Comparison of ENCODE assay signal across 12 mouse cellular contexts in the genomic region with DNA sequence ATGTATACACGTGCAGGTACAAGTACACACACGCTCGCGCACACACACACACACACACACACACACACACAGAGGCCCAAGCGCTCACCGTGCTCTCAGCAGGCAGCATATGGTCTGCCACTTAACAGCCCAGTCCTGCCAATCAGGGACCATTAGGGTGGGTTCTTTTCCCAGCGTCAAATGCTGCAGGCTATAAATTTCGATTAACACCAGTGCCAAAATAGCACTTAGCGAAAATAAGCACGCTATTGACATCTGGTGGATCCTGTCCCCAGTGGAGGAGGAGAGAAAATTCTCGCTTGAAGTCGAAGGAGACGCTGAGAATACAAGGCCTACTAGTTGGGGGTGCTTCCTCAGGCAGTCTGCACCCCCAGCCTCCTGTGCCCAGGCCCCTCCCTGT. TPM values are rescaled to one million over a fixed set of nuclear protein-coding genes. Genes with fewer than 3 reads are reported as not detected.
A peak's percentile ranks its signal among the peaks of the same experiment; 100 is the strongest.
DNase-seq lines count a peak whose midpoint lies in the region; ATAC-seq and TF ChIP-seq lines count a peak whose summit lies in the region.
"Had no signal": no experiment of that assay in that cellular context is flagged by ENCODE, and none has a peak within 500 bp of the region (broad histone marks: within the 10 kb centered on the region; RNA-seq: fewer than 3 reads in every experiment).

No protein-coding gene starts in this region.

- peak; percentile 66 for TF ChIP-seq CTCF in forebrain, postnatal 0 days (IDR thresholded peaks at IDR 0.05; ENCODE audit: low read depth)

- no peaks in the 10 kb centered on the region for H3K9me3 ChIP-seq in forebrain, postnatal 0 days (ENCODE audit: low read length)
- H3K9me3 ChIP-seq in limb, embryonic 14.5 days (ENCODE audit: control insufficient read depth, low read length): no peaks in the 10 kb centered on the region
- H3K9me3 ChIP-seq: liver, embryonic 15.5 days had no signal

- H3K4me3 ChIP-seq in forebrain, postnatal 0 days (ENCODE audit: low read depth, low read length): no peak overlapping the region
- no peak overlapping the region for H3K4me3 ChIP-seq in limb, embryonic 14.5 days (replicated peaks; ENCODE audit: low read length)
- H3K4me3 ChIP-seq: liver, embryonic 15.5 days had no signal

- no peak for TF ChIP-seq POLR2A in limb, embryonic 14.5 days (IDR thresholded peaks at IDR 0.05; ENCODE audit: borderline replicate concordance, extremely low read depth, insufficient read depth, insufficient read length)

- H3K4me1 ChIP-seq in forebrain, postnatal 0 days (ENCODE audit: insufficient read depth): no peaks in the 10 kb centered on the region; the same call in 1 of the 2 replicates
- H3K4me1 ChIP-seq in limb, embryonic 14.5 days (ENCODE audit: control insufficient read depth, insufficient read depth, low read length): peaks cover 7% of the 10 kb centered on the region; the same call in 1 of the 2 replicates
- H3K4me1 ChIP-seq: liver, embryonic 15.5 days had no signal

- WGBS in forebrain, postnatal 0 days: 31% methylated on average over 13 of the region's 13 CpGs
- 29% methylated on average over 13 of the region's 13 CpGs for WGBS in limb, embryonic 14.5 days

- H3K9ac ChIP-seq in forebrain, postnatal 0 days: no peak overlapping the region
- no peak overlapping the region for H3K9ac ChIP-seq in limb, embryonic 14.5 days (ENCODE audit: low read depth, low read length, severe bottlenecking)
- H3K9ac ChIP-seq: liver, embryonic 15.5 days had no signal

- ATAC-seq in forebrain, postnatal 0 days: peak; percentile 78
- peak; percentile 55; the same call in 1 of the 2 replicates for ATAC-seq in limb, embryonic 14.5 days (ENCODE audit: low FRiP score, low read depth)

- H3K27me3 ChIP-seq in forebrain, postnatal 0 days (ENCODE audit: insufficient read depth, low read length): no peaks in the 10 kb centered on the region
- H3K27me3 ChIP-seq in limb, embryonic 14.5 days (ENCODE audit: control insufficient read depth, insufficient read depth, low read length): no peaks in the 10 kb centered on the region
- H3K27me3 ChIP-seq: liver, embryonic 15.5 days had no signal

- DNase-seq in retina, postnatal 1 day: peak; percentile 63
- DNase-seq in retina, embryonic 14.5 days (ENCODE audit: low spot score): no peak
- peak; percentile 76 for DNase-seq in forebrain, postnatal 0 days
- DNase-seq in limb, embryonic 14.5 days (ENCODE audit: low spot score): peak; percentile 46
- no peak for DNase-seq in adrenal gland, adult 2 months
- no peak for DNase-seq in lung, postnatal 36 days
- no peak for DNase-seq in heart, adult 11 months
- DNase-seq: adrenal gland, postnatal 25 days; cerebellum, postnatal 14 days; gastrocnemius, postnatal 10 days; thymus, postnatal 25 days had no signal

- no peak overlapping the region for H3K4me2 ChIP-seq in forebrain, postnatal 0 days (ENCODE audit: low read depth)
- no peak overlapping the region for H3K4me2 ChIP-seq in limb, embryonic 14.5 days (replicated peaks; ENCODE audit: low read depth, low read length, severe bottlenecking)
- H3K4me2 ChIP-seq: liver, embryonic 15.5 days had no signal

- peaks cover 25% of the 10 kb centered on the region for H3K36me3 ChIP-seq in forebrain, postnatal 0 days (ENCODE audit: insufficient read depth)
- H3K36me3 ChIP-seq in limb, embryonic 14.5 days (ENCODE audit: control insufficient read depth, insufficient read depth, low read length): peaks cover 29% of the 10 kb centered on the region

- H3K27ac ChIP-seq in forebrain, postnatal 0 days (ENCODE audit: low read depth, low read length): peak overlapping the region; percentile 71
- H3K27ac ChIP-seq in limb, embryonic 14.5 days (replicated peaks; ENCODE audit: low read depth, low read length): peak overlapping the region; percentile 1; the same call in 1 of the 2 replicates
- H3K27ac ChIP-seq: liver, embryonic 15.5 days had no signal

RNA-seq across cellular contexts. Expression of a gene that starts 25.8 kb away (rescaled TPM):
- total RNA-seq in forebrain, postnatal 0 days (2014; rRNA removed): 24.9 and 38.0 TPM in 2 replicates
- polyA plus RNA-seq in forebrain, postnatal 0 days (2015; fragmentation: Nextera tagmentation; extraction: Ambion mirVana): 14.9 and 27.0 TPM in 2 replicates
- polyA plus RNA-seq in limb, embryonic 14.5 days (2012; rRNA removed): 12.5 and 21.1 TPM in 2 replicates
- polyA plus RNA-seq in limb, embryonic 14.5 days (2014; fragmentation: Nextera tagmentation; extraction: Ambion mirVana): 9.4 and 10.2 TPM in 2 replicates
- total RNA-seq in adrenal gland, adult 2 months (2021): 10 to 100 TPM in 1 of 2 experiments, 1 to 10 TPM in 1; 9.6 to 11.4 TPM
- 42.3 and 44.3 TPM in 2 replicates for polyA plus RNA-seq in adrenal gland, adult 2 months (2012; rRNA removed)

RNA-seq across cellular contexts. Expression of a gene that starts 37.1 kb away (rescaled TPM):
- total RNA-seq in forebrain, postnatal 0 days (2014; rRNA removed): 5,288 and 5,744 TPM in 2 replicates
- 19,349 and 21,354 TPM in 2 replicates for polyA plus RNA-seq in forebrain, postnatal 0 days (2015; fragmentation: Nextera tagmentation; extraction: Ambion mirVana)
- polyA plus RNA-seq in limb, embryonic 14.5 days (2012; rRNA removed): 2,733 and 3,354 TPM in 2 replicates
- 14,101 and 14,367 TPM in 2 replicates for polyA plus RNA-seq in limb, embryonic 14.5 days (2014; fragmentation: Nextera tagmentation; extraction: Ambion mirVana)
- 1,000 to 10,000 TPM; 3,681 to 3,786 TPM for total RNA-seq in adrenal gland, adult 2 months (2021)
- 3,805 and 4,221 TPM in 2 replicates for polyA plus RNA-seq in adrenal gland, adult 2 months (2012; rRNA removed)

RNA-seq across cellular contexts. Expression of a gene that starts 52.0 kb away (rescaled TPM):
- total RNA-seq in forebrain, postnatal 0 days (2014; rRNA removed): 99.7 and 116 TPM in 2 replicates
- 14.9 and 23.4 TPM in 2 replicates for polyA plus RNA-seq in forebrain, postnatal 0 days (2015; fragmentation: Nextera tagmentation; extraction: Ambion mirVana)
- polyA plus RNA-seq in limb, embryonic 14.5 days (2012; rRNA removed): 61.1 and 85.3 TPM in 2 replicates
- polyA plus RNA-seq in limb, embryonic 14.5 days (2014; fragmentation: Nextera tagmentation; extraction: Ambion mirVana): 46.6 and 55.7 TPM in 2 replicates
- 10 to 100 TPM; 58.6 to 72.1 TPM for total RNA-seq in adrenal gland, adult 2 months (2021)
- polyA plus RNA-seq in adrenal gland, adult 2 months (2012; rRNA removed): 91.5 and 110 TPM in 2 replicates

Comparison
In these comparisons a context has a peak if more than half of its experiments do, and no peak if none do; other contexts are left out.
1. DNase-seq: peak in retina, postnatal 1 day (single experiment), forebrain, postnatal 0 days (single experiment) and limb, embryonic 14.5 days (single experiment); none in retina, embryonic 14.5 days (single experiment), adrenal gland, adult 2 months (single experiment), lung, postnatal 36 days (single experiment) and heart, adult 11 months (single experiment).